Mouse (Mus musculus): ENCODE measurements at regions not wholly inside any gene's neighbourhood (a gene's known extent, or its start where the extent isn't known, plus 50 kb on each side); places are given as distances from the start of the nearest gene placed in this dataset.
A peak's percentile ranks its signal among the peaks of the same experiment; 100 is the strongest.
"Not testable (repeated sequence)": the region's sequence is repeated elsewhere in the genome, so short reads cannot be mapped to it uniquely, and the experiment has no call there.

DNA sequence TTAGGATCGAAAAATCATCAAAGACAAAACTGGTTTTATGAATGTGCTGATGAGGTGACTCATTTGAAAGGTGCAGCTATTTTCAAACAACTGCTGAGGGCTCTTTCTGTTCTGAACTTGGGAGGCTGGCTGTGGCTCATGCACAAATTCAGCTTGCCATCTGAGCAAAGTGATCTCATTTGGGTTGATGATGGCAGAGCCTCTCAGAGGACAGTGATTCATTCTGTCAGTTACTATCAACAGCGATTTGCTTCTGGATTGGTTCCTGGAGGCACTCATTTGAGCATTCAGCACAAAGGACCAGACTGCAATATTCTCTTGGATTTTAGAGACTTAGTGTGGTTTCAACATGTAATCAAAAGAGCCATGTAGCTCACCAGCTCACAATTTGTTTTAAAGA is 285.8 kb upstream of the Ell2 start:
- DNase-seq (ENCODE audit: low read depth) = no peak
- TF ChIP-seq POLR2A (IDR thresholded peaks at IDR 0.05; ENCODE audit: borderline replicate concordance, extremely low read depth, insufficient read depth, insufficient read length, poor library complexity, severe bottlenecking) = no peak
- TF ChIP-seq CTCF (IDR thresholded peaks at IDR 0.05; ENCODE audit: borderline replicate concordance, extremely low read depth, insufficient read depth, insufficient read length) = no peak

GRCm38 (mm10) chr13:75426971-75427370 is 279.6 kb upstream of the Ell2 start:
- no peak for TF ChIP-seq CTCF (IDR thresholded peaks at IDR 0.05; ENCODE audit: borderline replicate concordance, extremely low read depth, insufficient read depth, insufficient read length)
- no peak for TF ChIP-seq POLR2A (IDR thresholded peaks at IDR 0.05; ENCODE audit: borderline replicate concordance, extremely low read depth, insufficient read depth, insufficient read length, poor library complexity, severe bottlenecking)
- DNase-seq (ENCODE audit: low read depth) = peak; percentile 60

DNA sequence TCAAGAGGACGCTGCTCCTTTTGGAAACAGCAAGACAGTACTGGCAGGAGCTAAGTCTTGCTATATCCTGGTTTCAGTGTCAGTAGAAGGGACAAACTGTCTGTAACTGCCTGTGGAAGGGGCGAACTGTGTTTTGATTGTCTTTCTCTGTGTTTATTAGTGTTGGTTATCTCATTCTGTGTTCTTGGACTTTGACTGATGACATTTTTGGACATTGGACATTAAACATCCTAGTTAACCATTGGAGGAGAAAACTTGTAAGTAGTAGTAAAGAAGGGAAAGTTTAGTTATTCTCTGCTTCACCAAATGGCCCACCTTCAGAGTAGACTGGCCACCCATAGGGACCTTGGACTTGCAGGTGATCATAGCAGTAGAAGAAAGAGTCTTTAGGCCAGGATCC is 267.4 kb upstream of the Ell2 start:
- TF ChIP-seq POLR2A (IDR thresholded peaks at IDR 0.05; ENCODE audit: borderline replicate concordance, extremely low read depth, insufficient read depth, insufficient read length, poor library complexity, severe bottlenecking) (no peak), CTCF (IDR thresholded peaks at IDR 0.05; ENCODE audit: borderline replicate concordance, extremely low read depth, insufficient read depth, insufficient read length) (no peak)

DNA sequence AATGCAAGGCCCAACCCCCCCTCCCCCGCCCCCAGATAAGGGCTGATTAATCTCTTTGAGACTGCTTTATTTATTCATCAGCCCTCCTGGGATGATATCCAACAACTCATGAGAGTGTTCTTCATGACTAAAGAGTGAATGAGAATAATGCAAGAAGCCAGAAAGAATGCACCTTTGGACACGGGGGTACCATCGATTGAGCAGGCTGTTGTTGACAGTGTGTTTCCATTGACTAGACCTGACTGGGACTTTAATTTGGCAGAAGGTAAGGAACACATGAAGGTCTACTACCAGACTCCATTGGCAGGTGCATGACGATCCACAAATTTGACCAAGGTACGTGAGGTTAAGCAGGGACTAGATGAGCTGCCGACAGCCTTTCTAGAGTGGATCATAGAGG is 266.5 kb upstream of the Ell2 start:
- no peak for TF ChIP-seq POLR2A (IDR thresholded peaks at IDR 0.05; ENCODE audit: borderline replicate concordance, extremely low read depth, insufficient read depth, insufficient read length, poor library complexity, severe bottlenecking)
- TF ChIP-seq CTCF (IDR thresholded peaks at IDR 0.05; ENCODE audit: borderline replicate concordance, extremely low read depth, insufficient read depth, insufficient read length) = no peak
- DNase-seq (ENCODE audit: low read depth) = no peak

More for the DNA sequence above, 267.4 kb upstream of the Ell2 start:
- no peak for DNase-seq (ENCODE audit: low read depth)

GRCm38 (mm10) chr13:75460335-75460878 is 246.2 kb upstream of the Ell2 start:
- TF ChIP-seq POLR2A (IDR thresholded peaks at IDR 0.05; ENCODE audit: borderline replicate concordance, extremely low read depth, insufficient read depth, insufficient read length, poor library complexity, severe bottlenecking) (no peak), CTCF (IDR thresholded peaks at IDR 0.05; ENCODE audit: borderline replicate concordance, extremely low read depth, insufficient read depth, insufficient read length) (no peak)
- no peak for DNase-seq (ENCODE audit: low read depth)

- DNase-seq (ENCODE audit: low read depth) = no peak
- no peak for TF ChIP-seq CTCF (IDR thresholded peaks at IDR 0.05; ENCODE audit: borderline replicate concordance, extremely low read depth, insufficient read depth, insufficient read length)
- no peak for TF ChIP-seq POLR2A (IDR thresholded peaks at IDR 0.05; ENCODE audit: borderline replicate concordance, extremely low read depth, insufficient read depth, insufficient read length, poor library complexity, severe bottlenecking)
Measured at GRCm38 (mm10) chr13:75461273-75461672, 245.3 kb upstream of the Ell2 start.

DNA sequence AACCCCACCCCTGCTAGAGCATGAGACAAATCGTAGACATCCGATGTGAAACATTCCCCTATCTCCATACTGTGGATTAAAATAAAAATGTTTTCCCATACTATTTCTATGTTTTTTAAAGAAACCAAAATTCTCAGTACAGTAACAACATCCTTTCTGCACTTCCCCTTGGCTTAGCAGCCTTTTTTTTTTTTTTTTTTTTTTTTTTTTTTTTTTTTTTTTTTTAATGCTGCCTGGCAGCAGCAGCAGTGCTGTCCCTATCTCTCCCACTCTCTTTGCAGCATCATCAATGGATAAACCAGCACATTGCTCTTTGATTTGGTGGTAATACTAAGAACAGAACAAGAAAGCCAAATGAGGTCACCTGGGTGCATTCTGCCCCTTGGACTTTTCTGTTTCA is 239.3 kb upstream of the Ell2 start:
- TF ChIP-seq POLR2A (IDR thresholded peaks at IDR 0.05; ENCODE audit: borderline replicate concordance, extremely low read depth, insufficient read depth, insufficient read length, poor library complexity, severe bottlenecking) = no peak
- TF ChIP-seq CTCF (IDR thresholded peaks at IDR 0.05; ENCODE audit: borderline replicate concordance, extremely low read depth, insufficient read depth, insufficient read length) = no peak
- DNase-seq (ENCODE audit: low read depth) = no peak

DNA sequence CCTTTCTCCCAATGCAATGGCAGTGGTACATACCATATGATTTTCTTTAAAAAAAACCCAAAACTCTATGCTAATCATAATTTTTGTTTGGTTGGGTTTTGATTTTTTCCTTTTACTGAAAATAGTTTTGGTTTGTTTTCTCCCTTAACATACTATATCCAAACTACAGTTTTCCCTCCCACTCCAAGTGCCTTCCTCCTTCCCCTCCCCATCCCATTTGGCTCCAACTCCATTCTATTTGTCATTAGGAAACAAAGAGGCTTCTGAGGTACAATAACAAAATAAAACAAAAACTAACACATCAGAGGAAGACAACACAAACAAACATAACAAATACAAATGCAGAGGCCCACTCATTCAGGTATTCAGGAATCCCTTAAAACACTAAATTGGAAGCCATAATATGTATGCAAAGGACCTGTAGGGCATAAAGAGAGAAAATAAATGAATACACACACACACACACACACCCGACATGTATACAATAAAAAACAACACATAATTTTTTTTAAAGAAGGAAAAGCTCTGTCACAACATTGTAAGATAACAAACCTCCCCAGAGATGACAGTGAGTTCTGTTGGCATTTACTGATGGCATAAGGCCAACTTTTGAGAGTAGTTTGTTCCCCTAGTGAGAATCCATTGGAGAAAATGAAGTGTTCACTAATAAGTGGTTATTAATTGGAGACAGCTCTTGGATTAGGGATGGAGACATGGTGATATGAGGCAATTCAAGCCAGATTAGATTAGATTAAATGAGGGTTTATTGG is 230.5 kb upstream of the Ell2 start:
- TF ChIP-seq CTCF (IDR thresholded peaks at IDR 0.05; ENCODE audit: borderline replicate concordance, extremely low read depth, insufficient read depth, insufficient read length) (no peak), POLR2A (IDR thresholded peaks at IDR 0.05; ENCODE audit: borderline replicate concordance, extremely low read depth, insufficient read depth, insufficient read length, poor library complexity, severe bottlenecking) (no peak)
- peak; percentile 14 for DNase-seq (ENCODE audit: low read depth)

DNA sequence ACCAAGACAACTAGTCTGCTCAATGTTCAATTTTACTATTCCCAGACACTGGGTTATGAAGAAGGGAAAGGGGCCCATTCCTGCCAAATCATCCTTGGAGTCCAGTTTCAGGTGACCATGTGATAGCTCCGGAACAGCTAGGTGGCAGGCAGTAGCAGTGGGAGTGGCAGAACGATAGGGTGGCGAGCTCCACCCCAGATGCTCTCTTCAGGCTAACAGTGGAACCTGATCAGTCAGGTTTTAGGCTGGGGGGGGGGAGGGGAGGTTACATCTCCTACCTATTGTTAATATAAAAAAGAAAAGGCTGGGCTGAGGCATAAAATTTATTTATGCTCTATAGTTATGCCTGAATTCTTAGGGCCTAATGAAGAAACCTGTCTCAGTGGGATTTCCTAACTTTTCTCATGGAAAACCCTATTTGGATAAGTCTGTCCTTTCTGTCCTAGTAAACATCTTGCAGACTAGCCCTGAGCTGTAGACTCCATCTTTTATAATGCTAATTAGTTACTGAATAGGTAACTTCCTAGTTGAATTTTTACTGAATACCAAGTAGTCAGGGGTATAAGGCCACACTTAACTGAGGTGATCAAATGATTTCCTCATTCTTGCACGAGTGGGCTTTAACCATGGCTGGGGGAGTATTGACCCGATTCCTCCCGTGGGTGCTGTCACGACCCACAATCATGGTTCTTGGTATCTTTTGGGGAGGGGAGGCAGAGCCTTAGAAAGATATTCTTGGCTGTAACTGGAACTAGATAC is 223.2 kb upstream of the Ell2 start:
- DNase-seq (ENCODE audit: low read depth) = not testable (repeated sequence)

GRCm38 (mm10) chr13:75484252-75484651 is 222.3 kb upstream of the Ell2 start:
- not testable (repeated sequence) for DNase-seq (ENCODE audit: low read depth)

DNA sequence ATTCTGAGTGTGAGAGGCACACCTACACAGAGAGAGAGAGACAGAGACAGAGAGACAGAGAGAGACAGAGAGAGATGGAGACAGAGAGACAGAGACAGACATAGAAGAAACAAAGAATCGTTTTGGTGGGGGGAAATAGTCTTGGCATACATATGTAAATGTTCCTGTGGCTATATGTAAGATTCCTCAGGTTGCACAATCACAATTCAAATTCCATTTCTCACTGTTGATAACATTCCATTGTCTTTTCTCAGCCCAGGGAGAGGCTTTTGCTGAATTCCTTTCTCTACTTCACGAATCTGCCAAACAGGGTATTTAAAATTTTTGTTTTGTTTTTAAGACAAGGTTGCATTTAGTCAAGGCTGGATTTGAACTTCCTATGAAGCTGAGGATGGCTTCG is 205.0 kb upstream of the Ell2 start:
- no peak for DNase-seq (ENCODE audit: low read depth)

GRCm38 (mm10) chr13:75503394-75503793 is 203.2 kb upstream of the Ell2 start:
- no peak for TF ChIP-seq POLR2A (IDR thresholded peaks at IDR 0.05; ENCODE audit: borderline replicate concordance, extremely low read depth, insufficient read depth, insufficient read length, poor library complexity, severe bottlenecking)

More for the DNA sequence above, 205.0 kb upstream of the Ell2 start:
- no peak for TF ChIP-seq CTCF (IDR thresholded peaks at IDR 0.05; ENCODE audit: borderline replicate concordance, extremely low read depth, insufficient read depth, insufficient read length)
- TF ChIP-seq POLR2A (IDR thresholded peaks at IDR 0.05; ENCODE audit: borderline replicate concordance, extremely low read depth, insufficient read depth, insufficient read length, poor library complexity, severe bottlenecking) = no peak

More at GRCm38 (mm10) chr13:75503394-75503793, 203.2 kb upstream of the Ell2 start:
- DNase-seq (ENCODE audit: low read depth) = no peak

Data from brain, embryonic 14.5 days (tissue).